Mouse (Mus musculus) layer of hippocampus, adult 9-11 months (tissue): Measurements from ENCODE around the gene Ralgapa2.
"Not testable (repeated sequence)": the region's sequence is repeated elsewhere in the genome, so short reads cannot be mapped to it uniquely, and the experiment has no call there.

ENCODE experiments used
- DNase-seq: peaks from one replicate; pipeline ENCODE4 v3.0.0; 2022

Gene Ralgapa2

DNA sequence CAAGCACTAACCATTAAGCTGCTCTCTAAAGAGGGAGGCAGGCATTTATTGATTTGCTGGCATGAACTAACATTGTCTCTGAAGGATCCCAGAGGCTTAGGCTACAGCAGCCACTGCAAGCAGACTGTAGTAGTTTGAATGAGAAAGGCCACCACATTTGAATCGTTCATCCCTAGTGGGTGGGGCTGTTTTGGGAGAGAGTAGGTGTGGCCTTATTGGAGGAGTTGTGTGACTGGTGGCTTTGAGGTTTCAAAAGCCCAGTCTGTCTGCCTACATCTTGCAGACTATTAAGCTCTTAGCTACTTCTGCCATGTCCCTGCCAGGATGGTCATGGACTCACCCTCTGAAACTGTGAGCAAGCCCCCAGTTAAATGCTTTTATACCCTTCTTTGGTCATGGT, 15.1 kb downstream of the Ralgapa2 start:
- DNase-seq = no peak

- peak; percentile 52 for DNase-seq
Measured at GRCm38 (mm10) chr2:146495781-146496180, 16.4 kb downstream of the Ralgapa2 start.

DNA sequence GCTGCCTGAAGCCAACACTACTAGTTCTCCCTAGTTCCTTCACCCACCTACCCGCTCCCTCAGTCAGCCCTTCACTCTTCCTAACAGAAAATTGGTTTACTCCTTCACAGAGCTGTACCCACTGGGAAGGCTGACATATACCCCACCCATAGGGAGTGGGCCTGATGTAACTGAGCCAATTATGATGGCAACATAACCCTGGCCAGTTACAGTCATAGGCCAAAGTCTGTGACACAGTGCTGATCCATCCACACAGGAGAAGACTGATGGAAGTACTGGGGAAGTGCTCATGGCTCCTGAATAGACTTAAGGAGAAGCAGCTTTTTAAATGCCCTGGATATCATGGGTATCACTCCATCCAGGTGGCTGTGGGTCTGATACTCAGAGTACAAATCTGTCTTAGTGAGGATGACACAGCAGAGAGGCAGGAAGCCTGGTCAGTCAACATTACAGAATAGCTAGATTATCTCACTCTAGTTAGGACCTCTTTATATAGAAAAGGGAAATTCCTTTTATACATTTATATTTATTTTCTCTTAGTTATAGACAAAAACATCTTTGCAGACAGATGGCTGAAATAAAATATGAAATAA, 18.7 kb downstream of the Ralgapa2 start:
- no peak for DNase-seq

GRCm38 (mm10) chr2:146491830-146492610, 20.1 kb downstream of the Ralgapa2 start:
- no peak for DNase-seq

- DNase-seq = no peak
Measured at GRCm38 (mm10) chr2:146490926-146491325, 21.2 kb downstream of the Ralgapa2 start.

DNA sequence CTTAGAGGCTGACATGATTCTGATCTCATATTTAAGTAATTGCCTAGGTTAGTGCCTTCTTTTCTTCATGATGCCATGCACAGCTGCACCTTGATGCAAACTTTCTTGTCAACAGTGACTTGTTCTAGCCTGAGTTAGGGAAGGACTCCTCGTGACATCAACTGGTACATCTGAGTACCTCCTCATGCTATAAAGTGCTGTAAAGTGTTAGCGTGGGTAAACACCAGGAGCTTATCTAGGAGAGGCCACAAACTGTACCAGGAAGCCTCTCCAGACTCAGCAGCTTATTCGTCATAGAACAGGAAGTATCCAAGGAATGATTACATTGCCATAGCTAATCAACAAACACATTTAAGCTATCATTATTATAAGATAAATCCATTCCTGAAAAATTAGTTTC, 23.9 kb downstream of the Ralgapa2 start:
- no peak for DNase-seq

- no peak for DNase-seq
Measured at GRCm38 (mm10) chr2:146482859-146483258, 29.3 kb downstream of the Ralgapa2 start.

- no peak for DNase-seq
Measured at GRCm38 (mm10) chr2:146477491-146477890, 34.7 kb downstream of the Ralgapa2 start.

DNA sequence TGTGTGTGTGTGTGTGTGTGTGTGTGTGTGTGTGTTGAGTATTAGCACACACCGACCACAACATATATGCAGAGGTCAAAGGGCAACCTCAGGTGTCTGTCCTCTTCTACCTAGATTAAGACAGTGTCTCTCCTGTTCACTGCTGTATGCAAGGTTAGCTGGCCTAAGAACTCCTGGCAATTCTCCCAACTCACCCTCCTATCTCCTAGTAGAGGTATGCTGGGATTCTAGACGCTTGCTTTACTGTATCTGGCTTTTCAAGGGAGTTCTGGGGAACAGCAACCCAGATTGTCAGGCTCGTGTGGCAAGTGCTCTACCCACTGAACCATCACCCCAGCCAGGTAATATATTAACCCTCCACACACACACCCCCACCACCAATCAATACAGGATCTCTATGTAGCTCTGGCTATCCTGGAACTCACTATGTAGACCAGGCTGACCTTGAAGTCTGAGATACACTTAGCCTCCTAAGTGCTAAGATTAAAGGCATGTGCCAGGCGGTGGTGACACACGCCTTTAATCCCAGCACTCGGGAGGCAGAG, 35.6 kb downstream of the Ralgapa2 start:
- DNase-seq = no peak

- no peak for DNase-seq
Measured at GRCm38 (mm10) chr2:146476001-146476400, 36.1 kb downstream of the Ralgapa2 start.

DNA sequence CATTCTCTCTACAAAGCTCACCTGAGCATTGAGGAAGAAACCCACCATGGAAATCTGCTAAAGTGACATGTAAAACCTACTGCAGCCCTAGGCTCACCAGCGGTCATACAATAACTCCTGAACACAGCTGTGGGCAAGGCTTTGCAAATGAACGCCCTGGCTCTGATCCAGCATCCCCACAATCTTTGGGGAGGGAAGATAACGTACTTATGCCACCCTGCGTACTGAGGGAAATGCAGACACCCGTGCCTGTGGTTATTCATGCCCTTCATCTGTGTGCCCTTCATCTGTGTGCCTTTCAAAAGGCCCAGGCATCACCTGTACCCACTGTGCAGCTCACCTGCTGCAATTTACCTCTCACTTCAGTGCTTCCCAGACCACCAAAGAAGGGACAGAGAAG, 41.2 kb downstream of the Ralgapa2 start:
- no peak for DNase-seq

- DNase-seq = peak; percentile 34
Measured at GRCm38 (mm10) chr2:146469707-146470420, 42.3 kb downstream of the Ralgapa2 start.

DNA sequence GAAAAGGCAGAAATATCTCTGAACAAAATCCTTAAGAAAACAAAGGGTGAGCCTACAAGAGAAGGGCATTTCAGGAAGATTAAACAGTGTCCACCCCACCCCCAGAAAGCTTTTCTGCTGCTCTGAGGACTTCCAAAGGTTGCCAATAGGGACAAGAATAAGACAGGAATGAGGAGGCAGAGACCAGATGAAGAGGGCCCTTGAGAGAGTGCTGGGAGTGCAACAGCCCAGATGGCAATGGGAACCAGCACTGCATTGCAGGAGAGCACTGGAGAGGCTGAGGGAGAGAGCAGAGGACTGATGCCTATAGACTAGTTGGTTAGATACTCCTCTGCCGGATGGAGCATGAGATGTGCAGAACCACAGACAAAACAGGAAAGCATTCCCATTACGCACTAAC, 43.2 kb downstream of the Ralgapa2 start:
- no peak for DNase-seq

- no peak for DNase-seq
Measured at GRCm38 (mm10) chr2:146468016-146468415, 44.1 kb downstream of the Ralgapa2 start.

DNA sequence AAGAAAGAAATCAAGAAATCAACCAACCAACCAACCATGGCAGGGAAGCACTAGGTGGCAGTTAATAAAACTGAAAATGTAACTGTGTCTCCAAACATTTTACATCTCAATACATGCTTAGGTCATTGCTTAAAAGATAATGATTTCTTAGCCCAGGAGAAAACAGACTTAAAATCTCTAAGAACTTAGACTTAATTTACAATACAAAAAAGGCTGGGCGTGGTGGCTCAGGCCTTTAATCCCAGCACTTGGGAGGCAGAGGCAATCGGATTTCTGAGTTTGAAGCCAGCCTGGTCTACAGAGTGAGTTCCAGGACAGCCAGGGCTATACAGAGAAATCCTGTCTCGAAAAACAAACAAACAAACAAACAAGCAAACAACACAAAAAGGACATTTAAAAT, 45.3 kb downstream of the Ralgapa2 start:
- not testable (repeated sequence) for DNase-seq

GRCm38 (mm10) chr2:146457494-146457893, 54.6 kb downstream of the Ralgapa2 start:
- DNase-seq = no peak

GRCm38 (mm10) chr2:146456612-146457011, 55.5 kb downstream of the Ralgapa2 start:
- DNase-seq = no peak

DNA sequence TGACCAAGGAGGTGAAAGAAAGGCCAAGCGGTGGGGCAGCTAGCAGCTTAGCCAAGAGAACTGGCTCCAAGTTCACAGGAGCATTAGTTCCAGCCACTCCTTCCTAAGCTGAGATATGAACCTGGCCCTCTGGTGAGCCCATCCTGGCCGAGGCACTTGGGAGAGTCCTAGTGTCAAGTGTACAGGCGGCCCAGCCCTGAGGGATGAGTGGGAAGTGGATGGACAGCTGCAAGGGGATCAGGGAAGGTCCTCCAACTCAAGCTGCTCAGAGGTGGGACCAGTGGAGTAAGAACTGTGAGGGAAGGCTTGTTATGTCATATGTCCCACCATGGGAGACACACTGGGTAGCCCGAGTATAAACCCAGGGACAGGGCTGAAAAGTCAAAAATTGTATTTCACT, 56.1 kb downstream of the Ralgapa2 start:
- DNase-seq = no peak

- no peak for DNase-seq
Measured at GRCm38 (mm10) chr2:146444009-146444408, 68.1 kb downstream of the Ralgapa2 start.

DNA sequence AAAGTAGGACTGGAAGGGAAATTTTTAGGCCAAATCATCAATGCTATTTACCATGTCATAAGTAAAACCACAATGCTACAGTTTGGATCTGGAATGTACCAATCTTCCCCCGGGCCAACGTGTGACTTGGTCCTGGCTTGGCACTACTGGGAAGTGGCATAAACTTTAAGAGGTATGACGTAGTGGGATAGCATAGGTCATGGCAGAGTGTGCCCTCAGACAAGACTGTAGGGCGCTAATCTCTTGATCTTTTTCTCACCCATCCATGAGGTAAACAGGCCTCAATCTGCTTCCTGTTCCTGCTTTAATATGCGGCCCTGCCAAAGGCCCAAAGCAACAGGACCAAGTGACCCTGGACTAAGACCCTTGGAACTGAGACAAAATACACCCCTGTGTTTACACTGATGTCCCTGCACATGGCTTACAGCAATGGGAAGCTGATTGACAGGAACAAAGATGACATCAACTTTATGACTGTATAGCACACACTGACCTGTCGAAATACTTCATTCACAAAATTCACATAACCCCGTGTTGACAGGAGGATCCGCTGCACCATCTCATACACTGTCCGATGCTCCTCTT, 68.8 kb downstream of the Ralgapa2 start:
- no peak for DNase-seq

DNA sequence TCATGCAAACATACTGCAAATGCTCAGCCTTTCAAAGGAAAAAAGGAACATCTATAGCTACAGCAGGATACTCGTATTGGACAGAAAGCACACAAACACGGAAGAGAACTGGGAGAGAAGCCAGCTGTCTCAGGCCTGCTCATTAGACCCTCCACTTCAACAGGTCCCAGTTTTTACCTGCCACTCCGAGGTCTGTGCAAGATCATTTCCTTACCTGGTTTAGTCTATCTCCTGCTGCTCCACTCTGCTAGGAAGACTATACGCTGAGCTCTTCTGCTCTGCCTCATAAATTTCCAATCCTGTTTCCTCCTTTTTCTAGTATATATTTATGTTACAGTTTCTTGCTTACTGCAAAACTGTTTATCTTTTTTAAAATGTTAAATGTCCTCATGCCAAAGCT, 70.4 kb downstream of the Ralgapa2 start:
- no peak for DNase-seq

- DNase-seq = no peak
Measured at GRCm38 (mm10) chr2:146428751-146429150, 83.4 kb downstream of the Ralgapa2 start.

GRCm38 (mm10) chr2:146427380-146427779, 84.8 kb downstream of the Ralgapa2 start:
- no peak for DNase-seq
